Mouse (Mus musculus) small intestine, adult 2 months (tissue): ENCODE measurements around the gene Cxcl3. TPM values are rescaled to one million over a fixed set of nuclear protein-coding genes. Genes with fewer than 3 reads are reported as not detected.
A peak's percentile ranks its signal among the peaks of the same experiment; 100 is the strongest.

Experiments used
- H3K27ac ChIP-seq: fragments of 200-500 bp; 2 replicates; pipeline ENCODE4 v1.5.1; 2012; ENCODE audit warnings: low read depth, low read length, control low read depth, inconsistent platforms; ENCODE audit not compliant: insufficient read depth
- H3K27me3 ChIP-seq: fragments of 200-500 bp; 2 replicates; pipeline ENCODE4 v1.6.1; 2012; ENCODE audit warnings: mild to moderate bottlenecking, moderate library complexity, low read length, inconsistent platforms; ENCODE audit not compliant: control insufficient read depth, insufficient read depth
- H3K36me3 ChIP-seq: fragments of 200-500 bp; 2 replicates; pipeline ENCODE4 v1.6.1; 2012; ENCODE audit warnings: mild to moderate bottlenecking, low read length, control low read depth, inconsistent platforms; ENCODE audit not compliant: control insufficient read depth, insufficient read depth
- H3K4me1 ChIP-seq: fragments of 200-500 bp; 2 replicates; pipeline ENCODE4 v1.6.1; 2012; ENCODE audit warnings: low read length, inconsistent platforms, mixed read lengths; ENCODE audit not compliant: control insufficient read depth, insufficient read depth, insufficient read length
- H3K4me3 ChIP-seq: fragments of 200-500 bp; 2 replicates; pipeline ENCODE4 v1.5.1; 2012; ENCODE audit warnings: low read depth, mild to moderate bottlenecking, control low read depth, inconsistent platforms, low read length, moderate library complexity
- CTCF ChIP-seq: fragments of 200-500 bp; IDR thresholded peaks from 2 replicates; pipeline ENCODE4 v1.5.1; 2012; ENCODE audit warnings: low read depth, mild to moderate bottlenecking, control low read depth, inconsistent platforms, low read length, moderate library complexity, mixed read lengths; ENCODE audit not compliant: insufficient replicate concordance, insufficient read length; ENCODE audit errors: extremely low read depth
- POLR2A ChIP-seq: fragments of 200-500 bp; IDR thresholded peaks from 2 replicates; pipeline ENCODE4 v1.6.1; 2012; ENCODE audit warnings: low read depth, mild to moderate bottlenecking, control low read depth, inconsistent platforms, low read length, moderate library complexity
- WGBS: fragments of 180-500 bp; shearing (Covaris S2); methylation state at CpG from one replicate; pipeline ENCODE4 v1.1.7; 2018; 5-methylcytosine and 5-hydroxymethylcytosine counted together
- polyA plus RNA-seq: library from polyadenylated mRNA; depleted of rRNA; stranded (reverse); fragments of >200 nt; gene quantifications from 2 replicates; pipeline ENCODE4 v1.2.3, GENCODE M21; 2012; rRNA removed

Cxcl3 gene
- polyA plus RNA-seq, 1 experiment = 0.39 TPM

GRCm38 (mm10) chr5:90832145-90832767, 46.4 kb downstream of the Cxcl3 start:
- H3K27me3 ChIP-seq = no peaks in the 10 kb centered on the region
- H3K36me3 ChIP-seq = no peaks in the 10 kb centered on the region
- TF ChIP-seq POLR2A (no peak), CTCF (no peak)
- WGBS = 53% methylated on average over 11 of the region's 11 CpGs
- H3K4me3 ChIP-seq = no peak overlapping the region
- no peak overlapping the region for H3K27ac ChIP-seq
- H3K4me1 ChIP-seq = no peaks in the 10 kb centered on the region

GRCm38 (mm10) chr5:90832768-90833388, 47.0 kb downstream of the Cxcl3 start:
- Histone ChIP-seq H3K36me3 (no peaks in the 10 kb centered on the region), H3K4me1 (no peaks in the 10 kb centered on the region), H3K4me3 (no peak overlapping the region), H3K27me3 (no peaks in the 10 kb centered on the region), H3K27ac (peak overlapping the region; percentile 42; the same call in 1 of the 2 replicates)
- no peak for TF ChIP-seq POLR2A
- no peak for TF ChIP-seq CTCF
- 72% methylated on average over 8 of the region's 8 CpGs for WGBS

- H3K36me3 ChIP-seq = no peaks in the 10 kb centered on the region
- no peak for TF ChIP-seq POLR2A
- no peak for TF ChIP-seq CTCF
- no peaks in the 10 kb centered on the region for H3K27me3 ChIP-seq
- H3K4me1 ChIP-seq = no peaks in the 10 kb centered on the region
- WGBS = 85% methylated on average over 4 of the region's 4 CpGs
- H3K27ac ChIP-seq = no peak overlapping the region
- no peak overlapping the region for H3K4me3 ChIP-seq
These were observed 48.5 kb downstream of the Cxcl3 start for GRCm38 (mm10) chr5:90834436-90834835.

- no peak for TF ChIP-seq CTCF
- no peak for TF ChIP-seq POLR2A
- H3K36me3 ChIP-seq = no peaks in the 10 kb centered on the region
- no peak overlapping the region for H3K4me3 ChIP-seq
- WGBS = 61% methylated on average over 5 of the region's 5 CpGs
- no peaks in the 10 kb centered on the region for H3K27me3 ChIP-seq
- no peak overlapping the region for H3K27ac ChIP-seq
- H3K4me1 ChIP-seq = no peaks in the 10 kb centered on the region
These were observed 52.7 kb downstream of the Cxcl3 start for GRCm38 (mm10) chr5:90838582-90838981.

Other genes starting within 250 kb of the Cxcl3 start
- not detected in 2 replicates for gene 5830473C10Rik, start 225.0 kb upstream of the Cxcl3 start, polyA plus RNA-seq
- 2.0 and 6.1 TPM in 2 replicates for gene Rassf6, start 145.4 kb upstream of the Cxcl3 start, polyA plus RNA-seq
- gene Cxcl5, start 26.7 kb upstream of the Cxcl3 start, polyA plus RNA-seq = 0.20 and 1.3 TPM in 2 replicates
- gene Ppbp, start 17.6 kb upstream of the Cxcl3 start, polyA plus RNA-seq = 0.11 and 0.18 TPM in 2 replicates
- 7.8 and 7.9 TPM in 2 replicates for gene Pf4, start 13.7 kb upstream of the Cxcl3 start, polyA plus RNA-seq
- 0.08 TPM in 1 of 2 replicates, not detected in the other for gene Cxcl15, start 8.4 kb downstream of the Cxcl3 start, polyA plus RNA-seq
- 1.3 and 2.8 TPM in 2 replicates for gene Cxcl1, start 105.1 kb downstream of the Cxcl3 start, polyA plus RNA-seq
- gene Cxcl2, start 117.8 kb downstream of the Cxcl3 start, polyA plus RNA-seq = 1.2 and 18.6 TPM in 2 replicates
- gene Mthfd2l, start 145.0 kb downstream of the Cxcl3 start, polyA plus RNA-seq = 17.1 and 39.5 TPM in 2 replicates
- gene Epgn, start 241.4 kb downstream of the Cxcl3 start, polyA plus RNA-seq = not detected in 2 replicates